Mouse (Mus musculus) brain, embryonic 14.5 days (tissue): Measurements from ENCODE around the gene Rif1. TPM values are rescaled to one million over a fixed set of nuclear protein-coding genes. Genes with fewer than 3 reads are reported as not detected.
A peak's percentile ranks its signal among the peaks of the same experiment; 100 is the strongest.

Experiments used
- DNase-seq: peaks from one replicate; pipeline ENCODE4 v3.0.0-alpha.2; 2011; ENCODE audit warnings: low read depth
- CTCF ChIP-seq: fragments of 200-500 bp; IDR thresholded peaks from 2 replicates; pipeline ENCODE4 v1.5.1; 2012; ENCODE audit warnings: inconsistent platforms, mild to moderate bottlenecking, moderate library complexity, borderline replicate concordance; ENCODE audit not compliant: insufficient read depth, insufficient read length; ENCODE audit errors: extremely low read depth
- POLR2A ChIP-seq: fragments of 200-500 bp; IDR thresholded peaks from 2 replicates; pipeline ENCODE4 v1.6.1; 2012; ENCODE audit warnings: mild to moderate bottlenecking, inconsistent platforms, borderline replicate concordance; ENCODE audit not compliant: poor library complexity, insufficient read depth, insufficient read length, severe bottlenecking; ENCODE audit errors: extremely low read depth
- polyA plus RNA-seq: library from polyadenylated mRNA; depleted of rRNA; stranded (reverse); fragments of >200 nt; gene quantifications from 2 replicates; pipeline ENCODE4 v1.2.3, GENCODE M21; 2012

Gene Rif1
- polyA plus RNA-seq, 1 experiment, result 18.1 TPM

GRCm38 (mm10) chr2:52042714-52043113, 29.9 kb upstream of the Rif1 start:
- no peak for DNase-seq
- no peak for TF ChIP-seq CTCF
- TF ChIP-seq POLR2A, result no peak

DNA sequence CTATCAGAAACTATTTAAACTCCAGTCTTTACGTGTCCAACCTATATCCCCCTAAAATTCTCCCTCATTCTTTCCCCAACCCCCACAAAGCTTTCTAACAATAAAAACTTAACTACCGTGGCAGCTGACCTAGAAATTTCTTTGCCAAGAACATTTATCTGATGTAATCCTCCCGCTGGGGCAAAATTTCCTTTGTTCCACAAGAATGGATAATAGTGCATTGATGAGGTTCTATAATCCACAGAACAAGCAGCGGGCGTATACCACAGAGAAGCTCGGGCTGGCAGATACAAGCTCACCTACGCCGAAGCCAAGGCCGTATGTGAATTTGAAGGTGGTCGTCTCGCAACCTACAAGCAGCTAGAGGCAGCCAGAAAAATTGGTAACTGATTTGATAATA, 29.1 kb upstream of the Rif1 start:
- DNase-seq, result no peak
- TF ChIP-seq POLR2A (no peak), CTCF (no peak)

DNA sequence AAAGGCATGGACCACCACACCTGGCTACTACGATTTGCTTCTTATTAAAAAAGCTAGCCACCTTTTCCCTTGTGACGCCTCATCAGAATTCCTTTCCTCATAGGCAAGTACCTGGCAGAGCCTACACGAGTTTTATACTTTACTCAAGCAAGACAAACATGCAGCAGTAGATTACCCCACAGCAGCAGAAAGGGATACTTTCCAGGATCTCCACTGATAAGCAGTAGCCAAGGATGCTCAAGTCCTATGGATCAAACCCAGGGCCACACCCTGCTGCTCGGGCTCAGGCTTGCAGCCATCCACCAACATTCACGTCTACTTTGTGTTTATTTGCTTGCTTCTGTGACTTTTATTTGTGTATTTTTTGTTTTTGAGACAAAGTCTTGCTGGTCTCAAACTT, 26.6 kb upstream of the Rif1 start:
- no peak for DNase-seq
- TF ChIP-seq CTCF (no peak), POLR2A (no peak)

GRCm38 (mm10) chr2:52050823-52051222, 21.8 kb upstream of the Rif1 start:
- no peak for DNase-seq
- TF ChIP-seq CTCF (no peak), POLR2A (no peak)

- TF ChIP-seq POLR2A, result no peak
- no peak for TF ChIP-seq CTCF
- peak; percentile 64 for DNase-seq
Measured at GRCm38 (mm10) chr2:52052335-52052734, 20.3 kb upstream of the Rif1 start.

- TF ChIP-seq POLR2A (no peak), CTCF (no peak)
- DNase-seq, result no peak
Measured at GRCm38 (mm10) chr2:52053502-52053901, 19.1 kb upstream of the Rif1 start.

DNA sequence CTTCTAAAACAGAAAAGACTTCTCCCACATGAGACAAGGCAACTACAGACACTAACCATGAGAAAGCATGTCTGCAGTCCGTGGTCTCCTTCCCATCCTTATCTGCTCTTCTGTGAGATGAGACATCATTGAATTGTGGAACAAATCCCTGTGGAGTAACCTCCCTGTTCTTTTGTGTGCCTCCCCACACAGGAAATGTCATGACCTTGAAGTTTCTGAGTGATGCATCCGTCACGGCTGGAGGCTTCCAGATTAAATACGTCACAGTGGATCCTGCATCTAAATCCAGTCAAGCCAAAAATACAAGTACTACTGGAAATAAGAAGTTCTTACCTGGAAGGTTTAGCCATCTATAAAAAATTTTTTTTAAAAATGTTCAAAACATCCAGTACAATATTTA, 17.0 kb upstream of the Rif1 start:
- TF ChIP-seq POLR2A (no peak), CTCF (no peak)
- DNase-seq, result no peak

- TF ChIP-seq POLR2A, result no peak
- TF ChIP-seq CTCF, result no peak
- DNase-seq, result no peak
Measured at GRCm38 (mm10) chr2:52057099-52057498, 15.5 kb upstream of the Rif1 start.

DNA sequence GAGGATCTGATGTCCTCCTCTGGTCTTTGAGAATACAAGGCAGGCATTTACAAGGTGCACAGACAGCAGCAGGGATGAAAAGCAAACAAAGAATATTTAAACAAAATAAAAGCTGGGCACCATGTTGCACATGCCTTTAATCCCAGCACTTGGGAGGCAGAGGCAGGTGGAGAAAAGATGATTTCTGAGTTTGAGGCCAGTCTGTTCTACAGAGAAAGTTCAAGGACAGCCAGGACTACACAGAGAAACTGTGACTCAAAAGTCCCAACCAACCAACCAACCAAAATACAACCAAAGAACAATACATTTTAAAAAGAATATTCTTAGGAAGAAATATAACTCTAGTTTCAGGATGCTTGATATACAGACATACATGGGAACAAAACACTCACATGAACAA, 15.0 kb upstream of the Rif1 start:
- no peak for DNase-seq
- TF ChIP-seq CTCF (no peak), POLR2A (no peak)

DNA sequence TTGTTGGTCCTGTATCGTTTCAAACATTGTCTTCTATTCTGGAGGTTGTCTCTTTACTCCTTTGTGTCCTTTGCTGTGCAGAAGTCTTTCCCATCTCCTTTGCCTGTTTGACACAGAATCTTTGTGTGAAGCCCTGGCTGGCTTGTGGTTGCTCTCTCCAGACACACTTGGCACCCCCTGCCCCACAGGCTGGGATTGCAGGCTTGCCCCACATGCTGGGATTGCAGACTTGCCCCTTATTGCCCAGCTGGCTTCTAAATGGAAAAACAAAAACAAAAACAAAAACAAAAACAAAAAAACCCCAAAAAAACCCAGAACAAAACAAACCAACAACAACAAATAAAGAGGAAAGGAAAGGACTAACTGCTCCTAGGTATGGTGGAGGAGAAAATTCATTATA, 4.0 kb upstream of the Rif1 start:
- DNase-seq, result no peak
- TF ChIP-seq CTCF (no peak), POLR2A (no peak)

DNA sequence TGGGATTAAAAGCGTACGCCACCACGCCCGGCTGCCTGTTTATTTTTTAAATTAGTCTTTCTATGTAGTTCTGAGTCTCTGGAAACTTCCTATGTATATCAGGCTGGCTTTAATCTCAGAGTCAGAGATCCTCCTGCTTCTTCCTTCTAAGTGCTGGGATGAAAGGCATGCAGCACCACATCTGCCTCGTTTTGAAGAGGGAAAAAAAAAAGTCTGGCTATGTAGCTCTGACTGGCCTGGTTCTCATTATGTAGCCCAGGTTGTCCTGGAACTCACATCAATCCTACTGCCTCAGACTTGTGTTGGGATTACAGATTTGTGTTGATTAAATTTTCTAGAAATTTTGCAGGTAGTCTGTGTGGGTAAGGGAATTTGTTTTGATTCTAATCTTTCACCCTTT, 1.8 kb upstream of the Rif1 start:
- no peak for DNase-seq
- TF ChIP-seq CTCF, result no peak
- TF ChIP-seq POLR2A, result no peak

GRCm38 (mm10) chr2:52071241-52071991, 1.2 kb upstream of the Rif1 start:
- TF ChIP-seq POLR2A, result no peak
- TF ChIP-seq CTCF, result no peak
- peak; percentile 7 for DNase-seq

- DNase-seq, result no peak
Measured at GRCm38 (mm10) chr2:52072065-52072490, 554 bp upstream of the Rif1 start.

More at GRCm38 (mm10) chr2:52072065-52072490, 554 bp upstream of the Rif1 start:
- TF ChIP-seq CTCF, result no peak
- no peak for TF ChIP-seq POLR2A
